Comparison of ENCODE assay signal across 11 mouse cellular contexts in the genomic region with DNA sequence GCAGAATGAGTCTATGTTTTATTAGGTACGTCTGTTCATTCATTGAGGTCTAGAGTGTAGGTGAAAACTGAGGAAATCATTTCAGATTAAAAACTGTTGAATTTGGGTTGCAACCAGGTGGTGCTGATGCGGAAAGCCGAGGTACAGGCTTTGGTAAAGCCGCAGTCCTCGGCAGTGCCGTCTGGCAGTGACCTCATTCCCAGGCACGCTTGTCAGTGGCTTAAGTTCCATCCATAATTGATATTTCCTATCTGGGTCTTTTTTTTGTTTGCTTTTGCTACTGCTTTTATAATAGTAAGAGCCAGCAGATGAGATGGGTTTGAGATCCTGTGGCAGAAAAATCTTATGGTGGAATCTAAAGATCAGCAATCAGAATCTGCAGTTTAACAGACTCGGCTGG. TPM values are rescaled to one million over a fixed set of nuclear protein-coding genes. Genes with fewer than 3 reads are reported as not detected.
DNase-seq lines count a peak whose midpoint lies in the region; ATAC-seq and TF ChIP-seq lines count a peak whose summit lies in the region.
"Had no signal": no experiment of that assay in that cellular context is flagged by ENCODE, and none has a peak within 500 bp of the region (broad histone marks: within the 10 kb centered on the region; RNA-seq: fewer than 3 reads in every experiment).

No protein-coding gene starts in this region.

- WGBS in forebrain, embryonic 16.5 days = 51% methylated on average over 8 of the region's 8 CpGs
- 48% methylated on average over 8 of the region's 8 CpGs for WGBS in midbrain, embryonic 14.5 days
- 89% methylated on average over 8 of the region's 8 CpGs for WGBS in intestine, postnatal 0 days
- 78% methylated on average over 8 of the region's 8 CpGs for whole genome bisulfite sequencing in heart, embryonic 11.5 days (ENCODE audit: insufficient replicate concordance)

- peak overlapping the region; percentile 80 for H3K27ac ChIP-seq in forebrain, embryonic 16.5 days (ENCODE audit: low read length)
- peak overlapping the region; percentile 80 for H3K27ac ChIP-seq in midbrain, embryonic 14.5 days (replicated peaks; ENCODE audit: low read depth, low read length)
- no peak overlapping the region for H3K27ac ChIP-seq in intestine, postnatal 0 days (ENCODE audit: low read depth, low read length)
- H3K27ac ChIP-seq in heart, embryonic 11.5 days (ENCODE audit: low read depth, low read length) = no peak overlapping the region
- H3K27ac ChIP-seq: liver, embryonic 14.5 days had no signal

- peaks cover 4% of the 10 kb centered on the region for H3K9me3 ChIP-seq in G1E (replicated peaks)
- H3K9me3 ChIP-seq in forebrain, embryonic 16.5 days (ENCODE audit: control insufficient read depth, low read length) = peaks cover 14% of the 10 kb centered on the region
- peaks cover 10% of the 10 kb centered on the region for H3K9me3 ChIP-seq in midbrain, embryonic 14.5 days (ENCODE audit: control insufficient read depth, low read length)
- no peaks in the 10 kb centered on the region for H3K9me3 ChIP-seq in intestine, postnatal 0 days (ENCODE audit: control insufficient read depth)
- peaks cover 4% of the 10 kb centered on the region for H3K9me3 ChIP-seq in heart, embryonic 11.5 days (replicated peaks; ENCODE audit: control insufficient read depth, low read length)

- no peak for TF ChIP-seq CTCF in G1E (IDR thresholded peaks at IDR 0.05; ENCODE audit: low read depth, low read length)
- TF ChIP-seq CTCF in intestine, postnatal 0 days (IDR thresholded peaks at IDR 0.05; ENCODE audit: low read depth) = no peak

- peak overlapping the region; percentile 63 for H3K4me3 ChIP-seq in G1E (ENCODE audit: low read depth, low read length)
- H3K4me3 ChIP-seq in forebrain, embryonic 16.5 days (replicated peaks; ENCODE audit: low read length) = peak overlapping the region; percentile 54
- H3K4me3 ChIP-seq in midbrain, embryonic 14.5 days (replicated peaks; ENCODE audit: low read depth, low read length) = peak overlapping the region; percentile 45
- no peak overlapping the region for H3K4me3 ChIP-seq in intestine, postnatal 0 days (ENCODE audit: low read depth, low read length)
- no peak overlapping the region for H3K4me3 ChIP-seq in heart, embryonic 11.5 days (ENCODE audit: low read depth, low read length)

- DNase-seq in G1E (ENCODE audit: low spot score) = no peak
- DNase-seq in cerebellum, adult 9-10 months = peak; percentile 60
- peak; percentile 56 for DNase-seq in midbrain, embryonic 14.5 days
- DNase-seq in gastrocnemius, postnatal 4 days (ENCODE audit: low spot score in 2 of 2) = no peak
- no peak for DNase-seq in layer of hippocampus, adult 9-11 months
- DNase-seq: kidney, adult 8-10 months; thymus, postnatal 4 days had no signal

- H3K27me3 ChIP-seq in G1E (ENCODE audit: insufficient read depth, low read length) = no peaks in the 10 kb centered on the region
- no peaks in the 10 kb centered on the region for H3K27me3 ChIP-seq in forebrain, embryonic 16.5 days (replicated peaks; ENCODE audit: control insufficient read depth, insufficient read depth, low read length)
- no peaks in the 10 kb centered on the region for H3K27me3 ChIP-seq in midbrain, embryonic 14.5 days (ENCODE audit: control insufficient read depth, insufficient read depth, low read length)
- no peaks in the 10 kb centered on the region for H3K27me3 ChIP-seq in intestine, postnatal 0 days (replicated peaks; ENCODE audit: control insufficient read depth, insufficient read depth, low read length)
- no peaks in the 10 kb centered on the region for H3K27me3 ChIP-seq in heart, embryonic 11.5 days (ENCODE audit: control insufficient read depth, insufficient read depth, low read length)

- peak overlapping the region; percentile 52 for H3K4me2 ChIP-seq in forebrain, embryonic 16.5 days (ENCODE audit: low read length)
- H3K4me2 ChIP-seq in midbrain, embryonic 14.5 days (ENCODE audit: low read length) = peak overlapping the region; percentile 56
- H3K4me2 ChIP-seq in intestine, postnatal 0 days (replicated peaks; ENCODE audit: low read depth) = no peak overlapping the region
- H3K4me2 ChIP-seq in heart, embryonic 11.5 days = no peak overlapping the region

- peak overlapping the region; percentile 56 for H3K9ac ChIP-seq in forebrain, embryonic 16.5 days (replicated peaks; ENCODE audit: low read depth, low read length)
- H3K9ac ChIP-seq in midbrain, embryonic 14.5 days (replicated peaks; ENCODE audit: low read length) = peak overlapping the region; percentile 61
- no peak overlapping the region for H3K9ac ChIP-seq in intestine, postnatal 0 days (ENCODE audit: low read depth, low read length)
- no peak overlapping the region for H3K9ac ChIP-seq in heart, embryonic 11.5 days (ENCODE audit: low read depth, low read length)
- H3K9ac ChIP-seq: liver, embryonic 14.5 days had no signal

- H3K36me3 ChIP-seq in G1E (replicated peaks) = peaks cover 76% of the 10 kb centered on the region
- H3K36me3 ChIP-seq in forebrain, embryonic 16.5 days (ENCODE audit: control insufficient read depth, insufficient read depth) = peaks cover 37% of the 10 kb centered on the region
- H3K36me3 ChIP-seq in midbrain, embryonic 14.5 days (ENCODE audit: control insufficient read depth, insufficient read depth, low read length) = peaks cover 30% of the 10 kb centered on the region
- H3K36me3 ChIP-seq in intestine, postnatal 0 days (ENCODE audit: control insufficient read depth, insufficient read depth) = peaks cover 26% of the 10 kb centered on the region
- peaks cover 17% of the 10 kb centered on the region for H3K36me3 ChIP-seq in heart, embryonic 11.5 days (ENCODE audit: control insufficient read depth, insufficient read depth, low read length)

- no peak for ATAC-seq in G1E (ENCODE audit: extremely low read depth, insufficient number of reproducible peaks, low FRiP score, poor library complexity, severe bottlenecking)
- ATAC-seq in forebrain, embryonic 16.5 days = no peak
- no peak for ATAC-seq in midbrain, embryonic 14.5 days (ENCODE audit: low FRiP score, low TSS enrichment)
- ATAC-seq in intestine, postnatal 0 days = no peak
- ATAC-seq in heart, embryonic 11.5 days (replicated peaks; ENCODE audit: insufficient number of reproducible peaks, low FRiP score, low TSS enrichment) = no peak

- H3K4me1 ChIP-seq in G1E (ENCODE audit: insufficient read depth, low read depth, low read length) = peaks cover 28% of the 10 kb centered on the region
- H3K4me1 ChIP-seq in forebrain, embryonic 16.5 days (replicated peaks; ENCODE audit: control insufficient read depth, insufficient read depth, low read length) = peaks cover 10% of the 10 kb centered on the region
- H3K4me1 ChIP-seq in midbrain, embryonic 14.5 days (ENCODE audit: control insufficient read depth, insufficient read depth, low read length) = peaks cover 7% of the 10 kb centered on the region; the same call in 1 of the 2 replicates
- H3K4me1 ChIP-seq in intestine, postnatal 0 days (replicated peaks; ENCODE audit: control insufficient read depth, insufficient read depth, low read length) = no peaks in the 10 kb centered on the region
- no peaks in the 10 kb centered on the region for H3K4me1 ChIP-seq in heart, embryonic 11.5 days (ENCODE audit: control insufficient read depth, insufficient read depth, low read length)

RNA-seq across cellular contexts. Expression of gene Mcmbp, which starts 50.9 kb away (rescaled TPM):
- total RNA-seq in G1E (2014; fragmentation: Nextera tagmentation) (91.6 and 100 TPM in 2 replicates), G1E (2017) (56.3 and 62.9 TPM in 2 replicates)
- polyA plus RNA-seq in G1E (2012) = 16.5 and 28.6 TPM in 2 replicates
- polyA plus RNA-seq in forebrain, embryonic 16.5 days (2015; fragmentation: Nextera tagmentation; extraction: Ambion mirVana) = 59.0 and 60.8 TPM in 2 replicates
- polyA plus RNA-seq in midbrain, embryonic 14.5 days (2014; fragmentation: Nextera tagmentation; extraction: Ambion mirVana) = 60.8 and 61.7 TPM in 2 replicates
- polyA plus RNA-seq in intestine, postnatal 0 days (2015; fragmentation: Nextera tagmentation; extraction: Ambion mirVana) = 25.0 and 26.5 TPM in 2 replicates
- total RNA-seq in gastrocnemius, postnatal 4 days (2021) = 10 to 100 TPM; 36.2 to 38.6 TPM
- 43.1 and 43.5 TPM in 2 replicates for polyA plus RNA-seq in heart, embryonic 11.5 days (2014; fragmentation: Nextera tagmentation; extraction: Ambion mirVana)

RNA-seq across cellular contexts. Expression of gene Sec23ip, which starts 55.4 kb away (rescaled TPM):
- total RNA-seq in G1E (2014; fragmentation: Nextera tagmentation) = 41.8 and 44.7 TPM in 2 replicates
- total RNA-seq in G1E (2017) = 37.9 and 43.2 TPM in 2 replicates
- 10.1 and 15.5 TPM in 2 replicates for polyA plus RNA-seq in G1E (2012)
- 37.5 and 38.6 TPM in 2 replicates for polyA plus RNA-seq in forebrain, embryonic 16.5 days (2015; fragmentation: Nextera tagmentation; extraction: Ambion mirVana)
- polyA plus RNA-seq in midbrain, embryonic 14.5 days (2014; fragmentation: Nextera tagmentation; extraction: Ambion mirVana) = 33.3 and 39.6 TPM in 2 replicates
- polyA plus RNA-seq in intestine, postnatal 0 days (2015; fragmentation: Nextera tagmentation; extraction: Ambion mirVana) = 15.3 and 17.2 TPM in 2 replicates
- 10 to 100 TPM; 33.1 to 37.2 TPM for total RNA-seq in gastrocnemius, postnatal 4 days (2021)
- polyA plus RNA-seq in heart, embryonic 11.5 days (2014; fragmentation: Nextera tagmentation; extraction: Ambion mirVana) = 36.9 and 39.8 TPM in 2 replicates

Comparison
In these comparisons a context has a peak if more than half of its experiments do, and no peak if none do; other contexts are left out.
1. DNase-seq: peak in cerebellum, adult 9-10 months (single experiment) and midbrain, embryonic 14.5 days (single experiment); none in G1E (single experiment), gastrocnemius, postnatal 4 days (0 of 2) and layer of hippocampus, adult 9-11 months (single experiment).
2. H3K4me3 ChIP-seq: peak in G1E (single experiment), forebrain, embryonic 16.5 days (single experiment) and midbrain, embryonic 14.5 days (single experiment); none in intestine, postnatal 0 days (single experiment) and heart, embryonic 11.5 days (single experiment).
3. H3K27ac ChIP-seq: peak in forebrain, embryonic 16.5 days (single experiment) and midbrain, embryonic 14.5 days (single experiment); none in intestine, postnatal 0 days (single experiment) and heart, embryonic 11.5 days (single experiment).
4. H3K4me2 ChIP-seq: peak in forebrain, embryonic 16.5 days (single experiment) and midbrain, embryonic 14.5 days (single experiment); none in intestine, postnatal 0 days (single experiment) and heart, embryonic 11.5 days (single experiment).
5. H3K9ac ChIP-seq: peak in forebrain, embryonic 16.5 days (single experiment) and midbrain, embryonic 14.5 days (single experiment); none in intestine, postnatal 0 days (single experiment) and heart, embryonic 11.5 days (single experiment).